Mouse (Mus musculus) cerebellum, adult 8-10 months (tissue): ENCODE results near the gene 1700008O03Rik.
A peak's percentile ranks its signal among the peaks of the same experiment; 100 is the strongest.

ENCODE experiments used
- DNase-seq: peaks from one replicate; pipeline ENCODE4 v3.0.0; 2022

Gene 1700008O03Rik

DNA sequence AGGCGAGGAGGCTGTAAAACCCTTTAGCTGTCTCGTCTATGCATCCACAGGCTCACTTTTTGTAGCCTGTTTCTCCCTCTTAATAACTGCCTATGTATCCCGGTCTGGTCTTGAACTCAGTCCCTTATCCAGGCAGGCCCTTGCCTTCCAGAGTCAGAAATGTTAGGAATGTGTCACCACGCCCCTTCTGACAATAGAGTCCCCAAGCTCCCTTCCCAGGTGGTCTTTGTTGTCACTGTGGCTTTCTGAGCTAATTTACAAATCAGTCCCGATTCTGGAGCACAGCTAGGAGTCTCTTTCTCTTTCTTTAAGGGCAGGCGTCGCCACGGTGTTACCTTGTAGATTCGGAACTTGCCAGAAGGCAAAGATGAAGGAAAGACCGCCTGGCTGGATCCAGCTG, 10.4 kb downstream of the 1700008O03Rik start:
- DNase-seq: no peak

DNA sequence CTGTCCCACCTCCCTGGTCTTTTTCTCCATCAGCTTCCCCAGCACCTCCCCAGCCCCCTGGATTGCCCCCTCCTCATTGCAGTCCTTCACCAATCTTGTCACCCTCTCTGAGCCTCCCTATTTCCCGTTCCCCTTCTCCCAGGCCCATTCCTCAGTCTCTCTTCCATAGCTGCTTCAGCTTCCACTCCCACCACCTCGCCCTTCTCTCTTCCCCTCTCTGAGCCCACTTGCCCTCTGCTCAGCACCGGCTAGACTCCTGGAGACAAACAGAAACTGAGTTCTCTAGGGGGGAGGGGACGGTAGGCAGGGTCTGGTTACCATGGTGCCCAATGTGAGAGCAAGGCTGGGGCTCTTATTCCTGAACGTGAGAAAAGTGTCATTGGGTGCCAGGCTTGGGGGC, 10.9 kb downstream of the 1700008O03Rik start:
- DNase-seq: no peak

DNA sequence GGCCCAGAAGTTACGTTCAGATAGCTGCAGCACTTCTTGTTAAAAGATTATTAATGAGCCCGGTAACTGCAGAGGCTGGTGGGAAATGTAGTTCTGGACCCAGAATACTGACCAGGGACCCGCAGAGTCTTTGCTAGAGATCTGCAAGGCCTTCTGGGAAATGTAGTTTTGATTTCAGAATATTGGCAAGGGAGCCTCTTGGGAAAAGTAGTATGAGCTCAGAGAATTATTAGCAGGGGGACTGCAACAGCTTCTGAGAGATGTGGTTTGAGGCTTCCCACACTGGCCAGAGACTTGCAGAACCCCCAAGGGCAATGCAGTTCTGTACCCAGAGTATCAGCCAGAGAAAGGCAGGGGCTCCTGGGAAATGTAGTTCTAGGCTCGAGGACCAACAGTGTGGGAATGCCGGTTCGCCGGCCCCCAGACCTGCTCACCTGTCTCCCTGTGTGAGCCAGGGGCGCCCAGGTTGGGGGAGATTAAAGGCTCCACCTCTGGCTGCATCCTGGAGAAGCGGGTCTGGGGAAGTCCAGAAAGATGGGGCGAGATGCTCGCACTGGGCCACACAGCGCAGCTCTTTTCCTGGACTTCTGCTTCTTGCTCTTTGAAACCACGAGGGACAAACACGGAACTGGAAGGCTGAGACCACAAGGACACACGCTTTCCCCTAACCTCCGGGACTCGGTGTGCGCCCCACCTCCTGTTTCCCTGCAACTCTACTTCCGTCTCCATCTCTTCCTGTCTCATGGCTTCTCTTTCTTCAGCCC, 11.5 kb downstream of the 1700008O03Rik start:
- peak; percentile 87 for DNase-seq

DNA sequence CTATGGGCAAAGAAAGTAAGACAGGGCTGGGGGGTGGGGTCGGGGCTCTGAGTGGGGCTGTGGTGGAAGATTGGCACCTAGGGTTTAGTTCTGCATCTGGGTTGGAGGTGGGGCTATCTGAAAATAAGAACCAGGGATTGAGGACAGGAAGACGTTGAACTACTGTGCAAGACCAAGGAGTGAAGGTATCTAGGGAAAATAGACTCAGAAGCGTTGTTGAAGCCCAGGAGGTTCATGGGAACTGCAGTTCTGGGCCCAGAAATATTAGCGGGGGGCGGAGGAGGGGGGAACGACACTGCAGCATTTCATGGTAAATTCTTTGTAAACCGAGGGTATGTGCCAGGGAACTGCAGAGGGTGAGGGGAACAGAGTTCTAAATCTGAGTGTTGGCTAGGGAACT, 12.2 kb downstream of the 1700008O03Rik start:
- DNase-seq: no peak

DNA sequence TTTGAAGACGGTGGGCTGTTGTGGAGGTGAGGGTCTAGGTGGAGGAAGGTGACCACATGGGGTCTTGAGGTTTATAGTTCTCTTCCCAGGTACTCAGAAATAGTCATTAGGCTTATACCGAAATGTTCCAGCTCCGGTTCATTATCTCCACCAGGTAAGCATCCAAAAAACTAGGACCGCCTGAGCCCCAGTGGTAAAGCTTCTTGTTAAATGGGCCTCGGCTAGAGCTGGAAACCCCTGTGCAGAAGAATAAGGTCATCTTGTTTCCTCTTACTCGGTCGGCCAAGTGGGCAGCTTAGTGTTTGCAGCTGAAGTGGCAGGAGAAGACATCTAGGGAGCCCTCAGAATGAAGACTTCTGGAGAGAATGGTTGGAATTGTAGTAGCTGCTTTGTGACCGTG, 12.9 kb downstream of the 1700008O03Rik start:
- DNase-seq: no peak

DNA sequence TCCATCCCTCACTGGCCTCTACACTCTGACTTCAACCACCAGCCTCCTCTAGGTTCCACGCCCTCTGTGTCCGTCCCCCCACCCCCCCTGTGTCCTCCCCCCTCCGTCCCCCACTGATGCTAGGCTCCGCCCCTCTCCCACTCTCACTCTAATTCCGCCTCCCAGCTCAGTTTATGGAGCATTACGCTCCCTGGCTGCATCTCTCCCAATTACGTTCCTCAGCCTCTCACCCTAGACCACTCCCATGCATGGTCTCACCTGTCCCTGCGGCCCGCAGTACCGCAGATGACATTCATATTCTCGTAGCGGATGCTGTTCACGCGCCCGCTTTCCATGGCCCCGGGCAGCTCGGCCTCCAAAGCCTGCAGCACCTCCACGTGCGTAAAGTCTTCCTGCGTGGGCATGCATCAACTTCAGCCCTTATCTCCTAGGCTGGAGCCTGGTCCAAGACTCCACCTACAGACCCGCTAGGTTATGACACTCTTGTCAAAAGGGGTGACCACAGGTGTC, 24.8 kb downstream of the 1700008O03Rik start:
- DNase-seq: peak; percentile 66

DNA sequence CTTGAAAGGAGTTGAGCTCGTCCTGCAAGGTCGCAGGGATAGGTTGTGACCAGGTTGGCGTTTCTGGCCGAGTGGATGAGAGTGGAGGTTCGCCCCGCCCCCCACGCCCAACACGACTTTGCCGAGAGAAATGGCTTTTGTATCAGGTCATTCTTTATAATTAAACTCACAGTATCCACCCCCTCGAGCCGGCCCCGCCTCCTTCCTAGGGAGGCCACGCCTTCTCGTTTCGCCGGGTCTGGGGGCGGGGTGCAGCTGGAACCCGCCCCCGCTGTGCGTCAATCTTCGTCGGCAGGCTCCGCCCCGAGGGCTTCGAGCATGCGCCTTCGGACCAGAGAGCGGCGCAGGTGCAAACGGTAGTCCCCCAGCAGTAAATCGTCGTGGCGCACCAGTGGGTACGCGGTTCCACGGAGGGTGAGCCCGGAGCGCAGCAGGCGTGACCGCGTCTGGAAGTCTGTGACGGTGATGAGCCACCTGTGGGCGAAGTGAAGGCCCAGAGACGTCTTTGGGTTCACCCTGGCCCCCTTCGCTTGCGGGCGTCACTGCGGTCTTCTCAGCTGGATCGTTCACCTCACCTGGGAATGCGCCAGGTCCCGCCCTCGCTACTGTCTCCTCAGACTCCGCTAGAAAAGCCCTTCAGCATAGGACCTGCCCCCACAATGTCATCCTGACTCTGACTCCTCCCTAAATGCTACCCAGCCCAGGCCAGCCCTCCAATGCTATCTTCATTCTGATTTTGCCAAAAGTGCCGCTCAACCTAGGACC, 25.5 kb downstream of the 1700008O03Rik start:
- peak; percentile 98 for DNase-seq

DNA sequence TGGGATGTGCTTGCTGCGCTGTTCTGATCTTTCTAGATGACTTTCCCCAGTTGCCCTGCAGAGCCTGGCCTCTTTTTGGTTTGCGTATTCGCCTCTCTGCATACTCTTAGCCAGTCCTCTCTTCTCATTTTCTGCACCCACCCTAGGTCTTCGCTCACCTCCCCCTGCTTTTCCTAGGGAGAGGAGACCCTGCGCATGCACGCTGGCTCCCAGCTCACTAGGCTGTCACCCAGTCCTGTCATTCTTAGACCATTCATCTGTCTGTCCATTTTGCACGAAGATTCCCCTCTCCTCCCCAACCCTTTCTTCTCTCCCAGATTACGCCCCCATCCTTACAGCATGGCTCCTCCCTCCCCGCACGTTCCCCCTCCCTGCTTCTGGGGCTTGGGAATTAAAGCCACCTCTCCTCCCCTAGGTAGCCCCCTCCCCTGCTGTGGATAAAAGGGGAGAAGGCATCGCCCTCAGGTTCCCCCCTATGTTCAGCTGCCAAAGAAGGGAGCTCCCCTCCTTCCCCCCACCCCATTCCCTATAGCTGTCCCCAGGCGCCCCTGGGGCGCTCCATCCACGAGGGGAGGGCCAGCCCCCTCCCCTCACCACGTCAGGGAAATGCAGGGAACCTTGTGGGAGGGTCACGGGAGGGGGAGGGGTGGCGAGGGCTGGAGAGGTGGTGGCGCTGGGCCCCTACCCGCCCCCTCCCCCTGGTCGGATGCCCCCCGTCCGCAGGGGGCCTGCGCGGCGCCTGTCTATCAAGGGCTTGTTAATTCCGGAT, 26.6 kb downstream of the 1700008O03Rik start:
- peak; percentile 47 for DNase-seq

DNA sequence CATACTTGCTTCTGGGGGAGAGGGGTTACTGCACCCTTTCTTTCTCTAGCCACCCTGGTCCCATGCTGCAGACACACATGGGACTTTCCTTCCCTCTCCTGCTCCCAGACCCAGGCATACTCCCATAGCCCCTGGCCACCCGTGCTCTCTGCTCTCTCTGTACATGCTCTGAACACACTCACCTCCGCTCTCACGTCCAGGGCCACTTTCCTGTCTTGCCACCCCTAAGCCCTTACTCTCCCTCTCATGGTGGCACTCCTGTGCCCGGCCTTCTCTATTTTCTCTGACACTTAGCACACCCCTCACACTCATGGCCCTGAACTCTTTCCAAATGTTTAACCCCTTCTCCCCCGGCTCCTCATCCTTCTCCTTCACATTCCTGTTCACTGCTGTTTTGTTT, 27.6 kb downstream of the 1700008O03Rik start:
- DNase-seq: no peak

DNA sequence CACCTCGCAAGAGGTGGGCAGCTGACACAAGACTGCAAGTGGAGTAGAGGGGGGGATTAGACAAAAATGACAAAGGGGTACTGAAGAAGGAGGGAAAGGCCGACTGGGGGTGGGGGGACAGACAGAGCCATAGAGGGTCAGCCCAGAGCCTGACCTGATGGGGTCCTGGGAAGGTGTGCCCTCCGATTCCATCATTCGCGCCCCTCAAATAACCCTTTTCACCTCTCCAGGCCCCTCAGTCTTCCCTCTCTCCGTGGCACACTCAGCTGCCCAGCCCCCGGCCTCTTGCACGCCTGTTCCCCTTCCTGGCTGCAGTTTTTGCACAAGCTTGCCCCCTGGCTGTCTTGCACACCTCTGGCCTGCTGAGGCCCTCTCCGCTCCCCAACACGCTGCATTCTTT, 28.1 kb downstream of the 1700008O03Rik start:
- DNase-seq: no peak

DNA sequence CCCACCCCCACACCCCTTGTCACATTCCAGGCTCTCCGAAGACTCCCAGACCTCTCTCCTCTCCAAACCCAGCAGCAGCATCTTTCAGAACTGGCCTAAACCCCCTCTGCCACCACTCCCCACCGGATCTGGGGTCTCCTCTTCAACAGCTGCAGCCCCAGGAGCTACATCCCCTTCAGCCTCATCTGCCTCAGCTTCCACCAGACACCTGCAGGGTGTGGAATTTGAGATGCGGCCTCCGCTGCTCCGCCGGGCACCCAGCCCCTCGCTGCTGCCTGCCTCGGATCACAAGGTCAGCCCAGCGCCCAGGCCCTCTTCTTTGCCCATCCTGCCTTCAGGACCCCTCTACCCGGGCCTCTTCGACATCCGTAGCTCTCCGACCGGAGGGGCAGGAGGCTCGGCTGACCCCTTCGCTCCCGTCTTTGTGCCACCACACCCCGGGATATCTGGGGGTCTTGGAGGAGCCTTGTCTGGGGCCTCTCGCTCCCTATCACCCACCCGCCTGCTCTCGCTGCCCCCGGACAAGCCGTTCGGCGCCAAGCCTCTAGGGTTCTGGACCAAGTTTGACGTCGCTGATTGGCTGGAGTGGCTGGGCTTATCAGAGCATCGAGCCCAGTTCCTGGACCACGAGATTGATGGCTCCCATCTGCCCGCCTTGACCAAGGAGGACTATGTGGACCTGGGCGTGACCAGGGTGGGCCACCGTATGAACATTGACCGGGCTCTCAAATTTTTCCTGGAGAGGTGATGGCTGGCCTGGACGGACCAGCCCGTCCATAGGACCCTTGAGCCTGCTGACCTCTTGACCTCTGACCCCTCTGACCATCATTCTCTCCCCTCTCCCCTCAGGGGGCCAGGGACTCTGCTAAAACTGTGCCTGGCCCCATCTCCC, 28.8 kb downstream of the 1700008O03Rik start:
- no peak for DNase-seq

DNA sequence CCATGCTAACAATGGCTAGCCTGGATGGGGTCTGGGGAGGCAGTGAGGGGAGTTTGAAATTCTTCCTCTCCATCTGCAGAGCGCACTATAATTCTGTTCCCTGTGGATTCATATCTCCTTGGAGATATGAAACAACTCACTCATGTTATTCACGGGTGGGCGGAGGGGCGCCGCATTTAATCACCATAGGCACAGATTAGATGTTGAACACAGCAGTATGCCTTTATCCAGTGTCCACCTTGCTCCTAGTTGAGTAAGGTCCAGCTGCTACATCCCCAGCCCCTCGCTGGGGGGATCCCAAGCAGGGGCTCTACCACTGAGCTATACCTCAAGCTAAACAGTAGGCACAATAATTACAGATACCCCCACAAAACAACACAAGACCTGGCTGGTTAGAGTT, 30.2 kb downstream of the 1700008O03Rik start:
- DNase-seq: no peak

DNA sequence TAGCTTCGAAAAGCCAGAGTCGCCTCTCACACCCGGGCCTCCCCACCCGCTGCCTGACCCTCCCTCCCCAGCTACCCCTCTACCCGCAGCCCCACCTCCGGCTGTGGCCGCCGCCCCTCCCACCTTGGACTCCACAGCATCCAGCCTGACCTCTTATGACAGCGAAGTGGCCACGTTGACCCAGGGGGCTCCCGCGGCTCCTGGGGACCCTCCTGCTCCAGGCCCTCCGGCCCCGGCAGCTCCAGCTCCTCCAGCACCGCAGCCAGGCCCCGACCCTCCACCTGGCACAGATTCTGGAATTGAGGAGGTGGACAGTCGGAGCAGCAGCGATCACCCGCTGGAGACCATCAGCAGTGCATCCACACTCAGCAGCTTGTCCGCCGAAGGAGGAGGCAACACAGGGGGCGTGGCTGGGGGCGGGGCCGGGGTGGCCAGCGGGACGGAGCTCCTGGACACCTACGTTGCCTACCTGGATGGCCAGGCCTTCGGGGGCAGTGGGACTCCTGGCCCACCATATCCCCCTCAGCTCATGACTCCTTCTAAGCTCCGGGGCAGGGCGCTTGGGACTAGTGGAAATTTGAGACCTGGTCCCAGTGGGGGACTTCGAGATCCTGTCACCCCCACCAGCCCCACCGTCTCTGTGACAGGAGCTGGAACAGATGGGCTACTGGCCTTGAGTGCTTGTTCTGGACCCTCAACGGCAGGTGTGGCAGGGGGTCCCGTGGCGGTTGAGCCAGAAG, 31.8 kb downstream of the 1700008O03Rik start:
- no peak for DNase-seq

DNA sequence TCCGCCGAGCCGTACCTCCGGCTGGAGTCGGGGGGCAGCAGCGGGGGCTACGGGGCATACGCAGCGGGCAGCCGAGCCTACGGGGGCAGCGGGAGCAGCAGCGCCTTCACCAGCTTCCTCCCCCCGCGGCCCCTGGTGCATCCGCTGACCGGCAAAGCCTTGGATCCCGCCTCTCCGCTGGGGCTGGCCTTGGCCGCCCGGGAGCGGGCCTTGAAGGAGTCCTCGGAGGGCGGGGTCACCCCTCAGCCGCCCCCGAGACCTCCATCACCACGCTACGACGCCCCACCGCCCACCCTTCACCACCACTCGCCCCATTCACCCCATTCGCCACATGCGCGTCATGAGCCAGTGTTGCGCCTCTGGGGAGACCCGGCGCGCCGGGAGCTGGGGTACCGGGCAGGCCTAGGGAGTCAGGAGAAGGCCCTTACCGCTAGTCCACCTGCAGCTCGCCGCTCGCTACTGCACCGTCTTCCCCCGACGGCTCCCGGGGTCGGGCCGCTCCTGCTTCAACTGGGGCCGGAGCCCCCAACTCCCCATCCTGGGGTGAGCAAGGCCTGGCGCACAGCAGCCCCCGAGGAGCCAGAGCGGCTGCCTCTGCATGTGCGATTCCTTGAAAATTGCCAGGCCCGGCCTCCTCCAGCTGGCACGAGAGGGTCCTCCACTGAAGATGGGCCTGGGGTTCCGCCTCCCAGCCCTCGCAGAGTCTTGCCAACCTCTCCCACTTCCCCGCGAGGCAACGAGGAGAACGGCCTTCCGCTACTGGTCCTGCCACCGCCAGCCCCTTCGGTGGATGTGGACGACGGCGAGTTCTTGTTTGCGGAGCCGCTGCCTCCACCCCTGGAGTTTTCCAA, 32.6 kb downstream of the 1700008O03Rik start:
- DNase-seq: no peak

DNA sequence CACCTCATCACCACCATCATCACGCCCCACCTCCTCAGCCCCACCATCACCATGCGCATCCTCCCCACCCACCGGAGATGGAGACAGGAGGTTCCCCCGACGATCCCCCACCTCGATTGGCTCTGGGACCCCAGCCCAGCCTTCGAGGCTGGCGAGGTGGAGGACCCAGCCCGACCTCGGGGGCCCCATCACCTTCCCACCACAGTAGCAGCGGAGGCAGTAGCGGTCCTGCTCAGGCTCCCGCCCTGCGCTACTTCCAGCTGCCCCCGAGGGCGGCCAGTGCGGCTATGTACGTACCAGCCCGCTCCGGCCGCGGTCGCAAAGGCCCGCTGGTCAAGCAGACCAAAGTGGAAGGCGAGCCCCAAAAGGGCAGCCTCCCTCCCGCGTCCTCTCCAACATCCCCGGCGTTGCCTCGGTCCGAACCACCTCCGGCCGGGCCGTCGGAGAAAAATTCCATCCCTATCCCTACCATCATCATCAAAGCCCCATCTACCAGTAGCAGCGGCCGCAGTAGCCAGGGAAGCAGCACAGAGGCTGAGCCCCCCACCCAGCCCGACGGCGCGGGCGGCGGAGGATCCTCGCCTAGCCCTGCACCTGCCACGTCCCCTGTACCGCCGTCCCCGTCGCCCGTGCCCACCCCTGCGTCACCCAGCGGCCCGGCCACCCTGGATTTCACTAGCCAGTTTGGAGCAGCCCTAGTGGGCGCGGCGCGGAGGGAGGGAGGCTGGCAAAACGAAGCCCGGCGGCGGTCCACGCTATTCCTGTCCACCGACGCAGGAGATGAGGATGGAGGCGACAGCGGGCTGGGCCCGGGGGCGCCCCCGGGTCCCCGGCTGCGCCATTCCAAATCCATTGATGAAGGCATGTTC, 33.5 kb downstream of the 1700008O03Rik start:
- no peak for DNase-seq

DNA sequence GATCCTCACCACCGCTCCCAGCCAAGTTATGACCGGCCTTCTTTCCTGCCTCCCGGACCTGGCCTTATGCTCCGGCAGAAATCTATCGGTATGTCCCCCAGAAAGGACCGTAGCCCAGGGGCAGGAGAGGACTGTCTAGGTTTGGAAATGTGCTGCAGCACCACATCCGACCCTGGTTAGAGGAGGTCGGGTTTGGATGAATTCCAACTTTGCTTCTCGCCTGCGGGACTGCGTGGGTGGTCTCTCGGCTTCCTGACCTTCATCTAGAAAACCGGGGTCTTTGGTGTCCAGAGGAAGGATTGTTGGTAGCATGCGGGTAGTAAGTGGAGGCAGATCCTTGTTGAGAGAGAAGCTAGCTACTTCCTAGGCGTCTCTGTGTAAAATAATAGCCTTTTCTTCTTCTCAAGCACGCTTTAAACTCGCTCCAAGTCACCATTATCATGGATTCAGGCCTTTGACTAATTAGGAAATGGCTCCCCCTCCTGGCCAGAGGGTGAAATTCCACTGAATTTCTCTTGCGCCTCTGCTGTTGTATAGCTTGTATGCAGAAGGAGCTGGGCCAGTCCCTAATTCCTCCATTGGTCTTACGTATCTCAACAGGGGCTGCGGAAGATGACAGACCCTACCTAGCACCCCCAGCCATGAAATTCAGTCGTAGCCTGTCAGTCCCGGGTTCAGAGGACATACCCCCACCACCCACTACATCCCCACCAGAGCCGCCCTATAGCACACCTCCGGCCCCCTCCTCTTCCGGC, 34.5 kb downstream of the 1700008O03Rik start:
- peak; percentile 83 for DNase-seq

DNA sequence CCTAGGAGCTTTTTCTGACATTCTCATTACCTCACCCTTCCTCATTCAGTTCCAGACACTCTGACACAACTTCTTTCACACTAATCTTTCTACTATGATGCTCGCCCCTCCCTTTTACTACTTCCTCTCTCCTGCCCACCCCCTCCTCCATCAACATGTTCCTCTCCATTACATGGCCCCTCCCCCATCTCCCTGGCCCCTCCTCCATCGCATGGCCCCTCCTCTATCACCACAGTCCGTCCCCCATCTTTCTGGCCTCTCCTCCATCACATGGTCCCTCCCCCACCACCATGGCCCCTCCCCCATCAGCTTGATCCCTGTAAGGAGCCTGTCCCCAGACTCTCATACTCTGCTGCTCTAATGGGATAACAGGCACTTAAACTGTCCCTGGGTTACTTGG, 36.6 kb downstream of the 1700008O03Rik start:
- no peak for DNase-seq

DNA sequence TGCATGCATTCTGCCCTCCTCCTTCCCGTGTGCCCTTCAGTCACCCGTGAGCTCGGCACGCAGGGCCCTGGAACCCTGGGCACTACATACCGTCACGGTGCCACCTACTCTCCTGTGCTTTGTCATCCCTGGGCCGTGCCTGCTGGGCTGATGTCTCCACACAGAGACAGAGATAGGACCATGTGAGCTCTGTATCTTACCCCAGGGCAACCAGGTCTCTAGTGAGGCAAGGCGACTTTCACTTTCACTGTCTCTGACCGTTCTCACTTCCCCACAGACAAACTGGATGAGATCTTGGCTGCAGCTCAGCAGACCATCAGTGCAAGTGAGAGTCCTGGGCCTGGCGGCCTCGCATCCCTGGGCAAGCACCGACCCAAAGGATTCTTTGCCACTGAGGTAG, 41.0 kb downstream of the 1700008O03Rik start:
- no peak for DNase-seq
